Mouse (Mus musculus) gastrocnemius, postnatal 25 days (tissue): ENCODE results near the gene Spin1. TPM values are rescaled to one million over a fixed set of nuclear protein-coding genes. Genes with fewer than 3 reads are reported as not detected.
A peak's percentile ranks its signal among the peaks of the same experiment; 100 is the strongest.
"Not testable (repeated sequence)": the region's sequence is repeated elsewhere in the genome, so short reads cannot be mapped to it uniquely, and the experiment has no call there.

Source experiments
- DNase-seq: peaks from one replicate; pipeline ENCODE4 v3.0.0; 2022
- long read RNA-seq, 2 experiments: library from polyadenylated mRNA; stranded (forward); transcript quantifications; one replicate each; pipeline ENCODE4 v2.0.0; 2021
- total RNA-seq, 2 experiments: library from RNA; stranded (reverse); gene quantifications; 1 replicate in 1 of 2; 2 replicates in 1 of 2; pipeline ENCODE4 v1.2.3; 2021

Gene Spin1
- 10 to 100 TPM; 11.3 to 13.0 TPM for total RNA-seq
- long read RNA-seq, experiment 1, full-length matches to known transcripts: 6 of 8 reads
- long read RNA-seq, experiment 1, partial matches to known transcripts: 0 of 8 reads
- long read RNA-seq, experiment 1, other reads (novel, unspliced or antisense): 2 of 8 reads
- long read RNA-seq, experiment 2, full-length matches to known transcripts: 5 of 10 reads
- long read RNA-seq, experiment 2, partial matches to known transcripts: 0 of 10 reads
- long read RNA-seq, experiment 2, other reads (novel, unspliced or antisense): 5 of 10 reads

GRCm38 (mm10) chr13:51100233-51101015 is at the start of gene Spin1:
Spin1 (plus strand) TSS chr13:51100880.
- peak; percentile 75 for DNase-seq

GRCm38 (mm10) chr13:51051016-51051415 is 49.7 kb upstream of the Spin1 start:
- DNase-seq: no peak

DNA sequence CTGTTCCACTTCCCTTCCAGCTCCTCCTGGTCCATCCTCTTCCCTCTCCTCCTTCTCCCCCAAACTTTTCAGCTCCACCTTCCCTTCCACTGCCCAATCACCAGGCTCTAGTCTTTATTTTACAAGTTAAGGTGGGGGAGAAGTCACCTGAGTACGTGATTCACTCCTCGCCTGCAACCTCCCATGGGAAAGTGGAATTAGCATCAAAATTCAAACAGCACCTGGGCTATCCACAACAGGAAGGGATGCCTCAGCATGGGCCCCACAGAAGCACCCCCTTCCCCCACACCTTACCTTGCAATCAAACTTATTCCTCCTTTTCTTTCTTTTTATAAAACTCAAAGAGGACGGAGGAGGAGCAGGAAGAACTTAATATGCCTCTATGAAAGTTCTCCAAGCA is 48.3 kb upstream of the Spin1 start:
- DNase-seq: no peak

GRCm38 (mm10) chr13:51063024-51063423 is 37.7 kb upstream of the Spin1 start:
- no peak for DNase-seq

- no peak for DNase-seq
These were observed 37.0 kb upstream of the Spin1 start for GRCm38 (mm10) chr13:51063721-51064120.

- no peak for DNase-seq
These were observed 36.3 kb upstream of the Spin1 start for GRCm38 (mm10) chr13:51064429-51064828.

DNA sequence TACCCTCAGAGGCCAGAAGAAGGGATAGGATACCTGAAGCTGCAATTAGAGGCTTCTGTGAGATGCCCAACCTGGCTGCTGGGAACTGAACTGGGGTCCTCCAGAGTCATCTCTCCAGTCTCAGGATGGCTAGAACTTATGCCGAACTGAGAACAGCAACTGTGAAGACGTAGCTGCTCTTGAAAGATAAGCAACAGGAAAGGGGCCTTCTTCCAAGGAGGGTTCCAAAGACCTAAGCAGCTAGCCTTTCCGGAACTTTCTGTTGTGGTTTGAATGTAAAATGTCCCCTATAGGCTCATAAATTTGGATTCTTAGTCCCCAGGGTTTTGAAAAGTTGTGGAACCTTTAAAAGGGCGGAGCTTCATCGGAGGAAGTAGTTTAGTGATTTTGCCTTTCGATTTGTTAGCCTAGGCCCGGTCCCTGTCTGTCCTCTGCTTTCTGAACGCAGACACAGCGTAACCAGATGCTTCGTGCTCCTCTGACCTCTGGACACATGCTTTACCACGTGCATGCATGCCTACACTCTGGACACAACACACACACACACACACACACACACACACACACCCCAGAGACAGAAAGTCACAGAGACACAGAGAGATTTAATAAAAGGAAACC is 29.5 kb upstream of the Spin1 start:
- no peak for DNase-seq

DNA sequence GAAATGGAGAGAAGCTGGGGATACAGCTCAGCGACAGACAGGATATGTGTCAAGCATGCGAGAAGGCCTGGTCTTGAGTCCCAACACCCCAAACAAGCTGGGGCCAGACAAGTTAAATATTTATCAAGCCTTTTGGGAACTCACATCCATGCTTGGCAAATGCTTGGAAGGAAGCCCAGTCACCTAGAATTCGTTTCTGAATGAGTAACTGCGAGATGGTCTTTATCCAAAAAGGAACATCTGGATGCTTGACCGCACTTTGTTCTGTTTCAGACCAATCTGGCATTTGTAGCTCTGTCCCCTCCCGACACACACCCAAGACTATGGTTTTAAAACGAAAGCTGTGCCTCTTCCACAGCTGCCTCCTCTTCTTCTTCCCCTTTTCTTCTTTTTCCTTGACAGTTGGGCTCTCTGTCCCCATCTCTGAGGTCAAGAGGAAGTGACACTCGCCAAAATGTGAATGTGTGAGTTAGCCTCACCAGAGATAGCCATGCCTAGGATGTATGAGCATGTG is 28.9 kb upstream of the Spin1 start:
- no peak for DNase-seq

DNA sequence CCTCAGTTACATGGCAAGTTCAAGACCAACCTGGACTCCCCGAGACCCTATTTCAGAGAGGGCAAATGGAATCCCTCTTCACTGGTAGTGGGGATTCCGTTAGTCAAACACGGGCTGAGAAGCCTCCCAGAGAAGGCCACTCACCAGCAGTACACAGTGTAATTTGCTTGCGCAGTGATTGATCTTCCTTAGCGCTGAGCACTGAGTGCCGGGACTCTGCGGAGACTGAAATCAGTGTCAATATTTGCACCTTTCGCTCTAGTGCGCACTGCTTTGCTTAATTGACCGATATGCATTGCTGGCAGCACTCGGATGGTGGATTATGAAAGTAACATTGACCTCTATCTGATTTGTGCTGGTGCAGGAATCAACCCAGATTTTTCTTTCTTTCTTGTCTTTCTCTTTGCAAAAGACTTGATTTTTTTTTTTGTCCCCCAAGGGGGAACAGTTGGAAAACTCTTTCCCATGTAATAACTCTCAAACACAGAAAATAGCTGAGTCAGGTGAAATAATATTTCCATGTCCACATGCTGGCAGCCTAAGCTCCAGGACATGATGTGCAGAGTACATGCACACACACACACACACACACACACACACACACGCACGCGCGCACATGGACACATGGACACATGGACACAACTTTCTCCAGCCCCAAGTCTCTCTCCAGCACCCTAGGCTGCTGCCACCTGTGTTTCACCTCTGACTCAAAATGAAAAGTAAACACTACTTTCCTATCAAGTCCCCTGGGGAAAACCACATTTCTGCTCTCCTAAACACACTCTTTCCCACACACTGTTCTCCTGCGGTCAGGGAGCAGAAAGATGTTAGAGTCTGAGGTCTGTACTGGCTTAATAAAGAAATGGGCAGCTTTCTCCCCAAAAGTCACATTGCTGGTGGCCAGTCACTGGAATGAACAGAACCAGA is 27.5 kb upstream of the Spin1 start:
- no peak for DNase-seq

DNA sequence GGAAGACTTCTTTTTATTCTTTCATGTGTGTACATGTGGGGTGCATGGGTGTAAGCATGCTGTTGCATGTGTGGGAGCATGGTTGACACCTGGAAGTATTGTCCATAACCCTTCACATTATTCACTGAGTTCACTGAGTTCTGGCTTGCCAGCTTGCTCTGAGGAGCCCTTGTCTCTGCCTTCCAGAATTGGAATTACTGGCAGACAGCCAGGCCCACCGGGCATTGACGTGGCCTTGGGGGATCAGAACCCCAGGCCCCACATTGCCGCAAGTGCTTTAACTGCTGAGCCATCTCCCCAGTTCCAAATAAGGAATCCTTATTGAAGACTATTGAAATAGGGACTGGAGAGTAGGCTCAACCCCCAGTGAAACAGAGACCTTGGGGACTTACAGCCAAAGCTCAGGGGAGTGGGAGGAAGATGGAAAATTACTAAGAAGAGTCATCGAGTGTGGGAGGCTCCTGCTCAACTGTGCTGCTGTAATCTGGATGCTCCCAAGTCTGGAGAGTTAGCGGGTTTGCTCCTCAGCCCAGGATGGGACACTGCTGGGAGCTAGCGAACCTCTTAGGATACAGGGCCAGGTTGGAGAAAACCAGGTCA is 26.5 kb upstream of the Spin1 start:
- no peak for DNase-seq

DNA sequence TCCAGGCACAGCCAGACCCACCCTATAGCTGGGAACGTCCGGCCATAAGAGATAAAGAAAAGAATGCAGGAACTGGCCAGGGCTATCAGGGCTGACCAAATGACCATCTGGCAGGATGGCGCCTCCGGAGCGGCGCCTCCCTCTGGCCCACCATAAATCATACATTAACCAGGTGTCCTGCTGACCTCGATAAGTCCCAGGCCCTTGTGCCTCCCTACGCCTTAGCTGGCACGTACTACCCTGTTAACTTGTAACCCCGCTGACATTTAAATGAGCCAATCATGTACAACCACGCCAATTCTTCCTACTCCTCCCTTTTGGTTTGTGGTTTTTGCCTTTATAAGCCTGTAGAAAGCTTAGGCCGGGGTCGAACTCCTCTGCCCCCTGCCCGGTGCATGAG is 24.5 kb upstream of the Spin1 start:
- not testable (repeated sequence) for DNase-seq

- not testable (repeated sequence) for DNase-seq
These were observed 22.1 kb upstream of the Spin1 start for GRCm38 (mm10) chr13:51078586-51078985.

DNA sequence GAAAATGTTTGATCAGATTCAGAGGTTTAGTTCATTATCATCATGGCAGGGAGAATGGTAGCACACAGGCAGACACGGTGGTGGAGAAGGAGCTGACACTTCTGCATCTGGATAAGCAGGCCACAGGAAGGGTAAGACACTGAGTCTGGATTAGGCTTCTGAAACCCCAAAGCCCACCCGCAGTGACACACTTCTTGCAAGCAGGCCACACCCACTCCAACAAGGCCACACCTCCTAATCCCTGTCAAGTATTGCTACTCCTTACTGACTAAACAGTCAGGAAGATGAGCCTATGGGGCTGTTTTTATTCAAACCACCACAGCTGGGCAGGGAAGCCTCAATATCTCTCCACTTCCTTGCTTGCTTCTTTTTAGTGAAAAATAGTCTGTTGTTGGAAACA is 19.9 kb upstream of the Spin1 start:
- no peak for DNase-seq

DNA sequence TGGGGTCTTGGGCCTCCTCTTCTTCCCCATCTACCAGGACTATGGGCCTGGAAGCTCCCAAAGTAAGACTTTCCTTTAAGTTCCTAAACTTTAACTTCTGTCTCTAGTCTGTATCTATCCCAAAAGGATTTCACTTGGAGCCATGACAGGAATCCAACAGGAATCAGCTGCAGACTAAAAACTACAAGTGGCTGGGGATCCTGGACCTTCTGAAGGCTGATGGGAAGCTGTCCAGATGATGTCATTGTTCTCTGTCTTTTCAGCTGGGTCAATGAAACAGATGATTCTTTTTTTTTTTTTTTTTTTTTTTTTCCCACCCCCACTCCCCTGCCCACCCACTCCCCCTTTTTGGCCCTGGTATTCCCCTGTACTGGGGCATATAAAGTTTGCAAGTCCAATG is 16.4 kb upstream of the Spin1 start:
- DNase-seq: no peak

GRCm38 (mm10) chr13:51085941-51086340 is 14.7 kb upstream of the Spin1 start:
- DNase-seq: no peak

GRCm38 (mm10) chr13:51087253-51087652 is 13.4 kb upstream of the Spin1 start:
- DNase-seq: no peak

DNA sequence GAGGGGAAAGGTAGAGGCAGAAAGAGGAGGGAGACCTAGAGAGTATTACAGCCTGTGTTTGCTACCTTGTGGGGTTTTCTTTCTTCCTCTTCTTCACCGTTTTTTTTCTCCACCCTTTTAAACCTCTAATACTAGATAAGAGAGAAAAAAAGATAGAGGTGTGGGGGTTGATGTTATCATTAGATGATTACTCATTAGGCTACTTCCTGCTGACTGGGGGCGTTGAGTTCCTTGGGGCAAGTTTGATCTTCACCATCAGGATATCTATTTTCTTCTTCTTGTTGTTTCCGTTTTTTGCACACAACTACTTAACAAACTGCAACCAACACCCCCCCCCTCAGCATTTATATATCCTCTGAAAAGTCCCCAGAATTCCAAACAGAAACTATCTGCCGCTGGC is 12.5 kb upstream of the Spin1 start:
- no peak for DNase-seq

GRCm38 (mm10) chr13:51089058-51089457 is 11.6 kb upstream of the Spin1 start:
- no peak for DNase-seq

DNA sequence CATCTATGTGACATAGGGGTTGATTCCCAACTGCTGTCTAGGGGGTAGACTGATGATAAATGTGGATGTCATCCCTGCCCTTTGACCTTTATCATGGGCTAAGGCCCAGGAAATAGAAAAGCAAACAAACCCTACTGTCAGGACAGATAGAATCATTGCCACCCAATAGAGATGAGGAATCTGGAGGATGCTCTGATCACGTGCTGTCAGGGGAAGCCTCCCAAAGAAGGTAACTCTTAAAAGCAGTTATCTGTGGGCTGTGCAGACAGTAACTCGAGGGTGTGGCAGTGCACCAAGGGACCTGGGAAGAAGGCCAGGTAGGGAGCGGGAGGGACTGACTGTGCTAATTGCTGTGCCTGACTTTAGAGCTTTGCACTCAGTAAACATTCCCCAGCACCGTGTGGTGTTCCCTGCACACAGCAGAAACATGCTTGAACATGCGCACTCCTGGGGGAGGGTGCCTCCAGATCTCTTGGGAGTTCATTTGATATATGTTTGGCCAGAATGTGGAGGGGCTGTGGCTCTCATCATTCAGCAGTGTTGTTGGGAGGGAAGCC is 10.5 kb upstream of the Spin1 start:
- DNase-seq: no peak

- no peak for DNase-seq
These were observed 7.2 kb upstream of the Spin1 start for GRCm38 (mm10) chr13:51093430-51093829.
